Mouse (Mus musculus) layer of hippocampus, adult 9-10 months (tissue): Measurements from ENCODE around the gene Trim13.

Experiments
- DNase-seq: peaks from one replicate; pipeline ENCODE4 v3.0.0; 2022; ENCODE audit warnings: low spot score

Trim13 gene

DNA sequence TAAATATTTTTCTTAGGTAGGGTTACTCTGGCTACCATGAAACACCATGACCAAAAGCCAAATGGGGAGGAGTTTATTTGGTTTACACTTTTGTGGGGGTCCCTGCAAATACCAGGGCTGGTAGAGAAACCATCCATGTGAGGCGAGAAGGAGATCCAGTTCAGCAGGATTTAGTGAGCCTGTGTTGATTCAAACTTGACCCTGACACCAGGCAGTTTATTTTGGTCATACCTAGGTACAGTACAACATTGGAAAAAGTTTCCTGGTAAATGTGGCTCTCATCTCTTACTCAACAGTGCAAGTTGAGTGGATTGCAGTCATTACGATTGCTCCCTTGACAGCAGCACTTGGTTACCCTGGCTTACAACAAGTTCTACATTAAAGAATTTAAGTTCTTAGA lies 15.3 kb downstream of the Trim13 start:
- DNase-seq, result no peak

DNA sequence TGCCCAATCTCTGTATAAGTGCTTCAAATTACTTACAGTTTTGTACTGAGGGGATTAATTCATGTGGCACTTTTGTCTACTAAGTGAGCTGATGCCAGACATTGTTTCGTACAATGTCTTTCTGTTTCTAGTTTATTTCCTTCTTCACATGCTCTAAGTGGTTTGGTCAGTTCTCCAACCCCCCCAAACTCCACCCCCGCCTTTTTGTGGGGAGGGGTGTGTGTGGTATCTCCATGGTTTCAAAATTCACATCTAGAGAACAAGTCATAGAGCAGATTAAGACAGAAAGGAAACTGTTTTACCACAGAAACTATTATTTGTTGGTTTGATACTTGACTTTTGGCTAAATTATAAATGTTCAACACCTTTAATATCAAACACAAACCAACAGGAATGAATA lies 22.3 kb downstream of the Trim13 start:
- DNase-seq, result no peak

DNA sequence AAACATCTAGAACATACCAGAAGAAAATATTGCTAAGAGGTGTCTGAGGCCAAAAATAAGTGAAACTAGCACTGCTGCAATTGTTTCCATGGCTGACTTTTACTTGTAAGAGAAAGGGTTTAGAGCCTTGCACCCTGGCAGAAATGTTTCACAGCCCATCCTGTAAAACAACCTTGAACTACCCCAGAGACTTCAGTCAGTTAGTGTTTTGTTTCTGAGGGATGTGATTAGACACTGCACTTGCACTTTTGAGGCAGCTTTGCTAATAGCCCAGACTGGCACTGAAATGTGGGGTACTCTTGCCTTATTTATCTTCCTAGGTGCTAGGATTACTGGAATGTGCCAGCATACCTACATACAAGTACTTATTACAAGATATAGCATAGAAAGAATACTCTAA lies 37.9 kb downstream of the Trim13 start:
- DNase-seq, result no peak

DNA sequence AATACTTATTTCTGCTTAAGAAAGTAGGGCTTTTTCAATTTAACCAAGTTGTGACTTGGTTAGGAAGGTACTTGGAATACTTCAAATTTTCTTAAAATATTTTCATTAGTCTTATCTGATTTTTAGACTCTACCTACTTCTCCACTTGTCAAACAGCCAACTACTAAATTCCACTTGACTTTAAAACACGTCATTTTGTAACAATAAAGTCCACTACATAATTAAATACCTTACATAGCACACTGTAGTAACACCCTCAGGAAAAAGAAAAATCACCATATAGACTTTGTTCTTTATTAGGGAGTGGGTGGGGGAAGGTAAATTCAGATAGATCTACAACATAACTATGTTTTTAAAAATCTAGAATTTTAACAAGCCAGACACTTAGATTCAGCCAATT lies 44.6 kb downstream of the Trim13 start:
- DNase-seq, result no peak

DNA sequence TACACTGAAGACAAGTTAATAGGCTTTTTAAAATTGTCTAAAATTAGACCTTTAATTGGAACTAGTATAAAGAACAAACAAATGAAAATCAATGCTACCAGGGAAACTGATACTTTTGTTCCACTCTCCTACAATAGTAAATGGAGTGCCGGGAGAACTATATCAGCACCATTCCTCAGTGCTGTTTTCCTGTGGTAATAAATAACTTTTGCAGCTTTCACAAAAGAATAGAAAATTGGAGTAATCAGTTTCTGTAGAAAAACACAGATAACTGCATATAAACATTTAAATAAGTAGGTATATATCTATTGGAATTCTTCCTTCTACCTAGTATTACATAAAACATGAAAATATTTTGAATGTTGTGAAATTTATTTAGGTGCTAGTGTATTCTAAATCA lies 47.5 kb downstream of the Trim13 start:
- no peak for DNase-seq

DNA sequence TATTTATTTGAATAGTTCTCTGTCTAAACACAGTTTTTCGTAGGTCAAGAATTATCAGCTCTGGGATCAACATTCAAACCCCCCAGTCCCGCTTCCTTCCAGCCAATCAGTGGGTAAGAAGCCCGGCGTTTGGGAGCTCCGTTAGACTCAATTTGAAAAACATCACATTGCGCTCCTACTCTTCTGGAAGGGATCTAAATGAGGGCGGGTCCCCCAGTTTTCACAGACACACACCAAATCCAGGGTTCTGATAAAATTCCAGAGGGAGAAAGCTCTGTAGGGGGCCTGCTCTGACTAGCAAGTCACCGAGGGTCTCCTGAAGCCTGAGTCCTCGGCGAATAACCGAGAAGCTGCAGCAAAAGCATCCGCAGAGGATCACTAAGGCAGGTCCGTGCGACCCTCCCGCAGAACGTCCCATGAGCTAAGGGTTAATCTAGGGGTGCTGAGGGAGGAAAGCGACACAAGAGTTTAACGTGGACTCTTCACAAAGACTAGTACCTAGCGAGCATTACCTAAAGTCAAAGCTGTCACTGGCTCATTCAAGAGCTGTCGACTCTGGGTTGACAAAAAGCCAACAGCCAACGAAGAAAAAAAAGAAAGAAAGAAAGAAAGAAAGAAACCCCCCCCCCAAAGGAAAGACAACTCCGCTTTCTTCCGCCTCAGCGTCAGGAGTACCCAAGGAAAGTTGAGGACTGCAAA lies 49.3 kb downstream of the Trim13 start:
- no peak for DNase-seq

DNA sequence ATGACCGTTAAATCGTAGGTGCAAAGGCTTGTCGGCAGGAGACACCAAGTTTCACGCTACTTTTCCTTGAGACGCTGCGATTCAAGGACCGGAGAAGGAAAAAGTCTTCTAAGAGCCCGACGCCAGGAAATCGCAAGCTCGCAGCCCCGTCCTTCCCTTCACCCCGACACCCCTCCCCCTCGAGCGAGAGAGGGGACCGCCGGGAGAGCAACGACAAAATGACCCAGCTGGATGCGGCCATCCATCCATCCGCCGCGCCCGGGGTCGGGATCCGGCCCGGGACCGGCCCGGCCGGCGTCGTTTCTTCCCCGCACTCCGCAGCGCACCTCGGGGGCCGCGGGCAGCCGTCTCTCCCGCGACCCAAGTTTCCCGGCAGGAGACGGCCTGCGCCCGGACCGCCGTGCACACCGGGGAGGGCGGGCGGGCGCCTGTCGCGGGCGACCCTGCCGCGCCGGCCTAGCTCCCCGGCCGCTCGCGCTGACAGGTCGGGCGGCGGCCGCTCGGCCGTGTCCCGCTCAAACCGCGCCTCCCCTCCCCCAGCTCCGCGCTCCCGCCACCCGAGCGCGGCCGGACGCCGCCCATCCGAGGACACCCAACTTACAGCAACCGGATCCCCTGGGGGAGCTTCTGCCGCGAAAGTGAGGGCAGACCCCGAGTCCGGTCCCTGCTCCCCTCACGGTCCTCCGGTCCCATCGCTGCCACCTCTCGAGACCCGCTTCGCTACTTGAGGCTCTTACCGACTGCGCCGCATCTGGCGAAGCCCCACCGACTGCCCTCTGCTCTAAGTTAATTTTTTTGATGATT lies 50.0 kb downstream of the Trim13 start:
- no peak for DNase-seq

DNA sequence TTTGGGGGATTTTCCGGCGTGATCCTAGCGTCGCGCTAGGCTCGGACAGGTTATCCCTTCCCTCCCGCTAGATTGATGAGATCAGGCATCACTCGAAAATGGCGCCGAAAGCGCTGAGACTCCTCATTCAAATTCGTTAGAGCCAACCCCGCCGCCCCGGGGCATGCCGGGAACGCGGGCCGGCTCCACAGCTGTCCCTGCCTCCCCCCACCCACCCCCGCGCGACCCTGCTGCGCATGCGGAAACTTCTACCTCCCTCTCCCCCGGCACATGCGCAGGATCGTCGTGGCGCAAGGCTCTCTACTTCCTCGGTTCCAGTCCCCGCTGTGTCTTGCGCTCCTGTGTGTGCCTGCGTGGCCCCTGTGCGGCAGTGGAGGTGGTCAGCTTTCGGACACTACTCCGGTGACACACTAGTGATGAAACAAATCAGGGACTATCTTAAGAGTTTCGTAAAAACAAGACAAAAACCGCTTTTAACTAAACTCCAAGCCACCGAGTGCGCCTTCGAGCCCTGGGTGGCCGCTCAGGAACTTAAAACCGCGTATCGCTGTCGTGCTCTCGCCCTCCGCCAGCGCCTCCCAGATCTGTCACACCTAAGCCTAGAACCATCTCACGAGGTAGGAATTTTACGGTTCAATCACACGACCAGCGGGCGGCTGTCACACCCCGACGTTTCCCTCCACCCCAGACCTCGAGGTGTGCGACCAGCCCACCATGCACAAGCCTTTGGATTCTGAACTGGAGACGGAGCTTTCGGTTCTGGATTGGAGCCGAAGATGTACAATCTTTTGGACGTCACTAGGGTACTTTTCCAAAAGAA lies 50.8 kb downstream of the Trim13 start:
- peak; percentile 81 for DNase-seq

DNA sequence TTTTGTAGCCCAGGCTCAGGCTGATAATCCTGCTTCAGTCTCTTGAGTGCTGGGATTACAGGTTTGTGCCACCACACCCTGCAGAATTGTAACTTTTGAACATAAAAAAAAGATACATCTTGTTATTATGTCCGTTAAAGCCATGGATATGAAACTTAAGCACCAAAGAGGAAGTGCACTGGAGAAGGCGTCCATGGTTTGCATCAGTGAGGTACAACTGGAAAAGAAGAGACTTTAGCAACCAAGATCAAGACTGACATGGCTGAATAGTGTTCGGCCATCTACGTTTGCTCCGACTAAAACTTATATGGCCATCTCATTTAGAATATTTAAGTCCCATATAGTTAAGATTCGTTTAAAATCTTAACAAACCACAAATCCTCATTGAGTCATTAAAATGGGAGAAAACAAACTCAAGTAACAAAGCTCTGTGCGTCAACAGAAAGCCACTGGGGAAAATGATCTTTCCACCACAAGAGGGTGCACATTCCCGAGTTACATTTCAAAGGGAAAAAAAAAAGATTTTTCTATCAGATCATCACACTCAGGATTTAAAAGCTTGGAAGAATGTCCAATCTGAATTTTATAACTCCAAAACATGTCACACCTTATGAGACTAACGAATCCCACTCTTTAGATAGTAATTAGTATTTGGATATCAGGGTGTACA lies 52.4 kb downstream of the Trim13 start:
- peak; percentile 54 for DNase-seq
